Mouse (Mus musculus) cerebellum, postnatal 14 days (tissue): Measurements from ENCODE around the gene Spef2.
"Not testable (repeated sequence)": the region's sequence is repeated elsewhere in the genome, so short reads cannot be mapped to it uniquely, and the experiment has no call there.

Experiments used
- DNase-seq, 2 experiments: peaks; one replicate each; pipeline ENCODE4 v3.0.0; 2021; ENCODE audit warnings: mixed read lengths in 2 of 2

Spef2 gene

DNA sequence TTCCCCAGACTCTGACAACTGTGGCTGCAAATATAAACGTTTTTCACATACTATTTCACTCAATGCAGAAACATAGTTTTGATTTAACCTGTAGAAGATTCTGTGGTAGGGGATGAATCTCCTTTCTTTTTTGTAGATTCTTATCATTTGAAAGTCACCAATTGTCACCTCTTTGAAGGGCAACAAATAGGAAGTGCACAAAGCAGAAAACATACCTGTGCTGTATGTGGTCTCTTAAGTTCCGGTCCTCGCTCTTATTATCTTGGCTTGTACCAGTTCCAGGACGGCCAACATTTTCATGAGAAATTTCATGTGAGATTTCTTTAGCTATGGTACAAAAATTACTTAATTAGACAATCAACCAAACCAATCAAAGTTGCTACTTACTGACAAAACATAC lies 80.1 kb downstream of the Spef2 start:
- DNase-seq, result no peak

GRCm38 (mm10) chr15:9664948-9665347 lies 83.7 kb downstream of the Spef2 start:
- not testable (repeated sequence) for DNase-seq

DNA sequence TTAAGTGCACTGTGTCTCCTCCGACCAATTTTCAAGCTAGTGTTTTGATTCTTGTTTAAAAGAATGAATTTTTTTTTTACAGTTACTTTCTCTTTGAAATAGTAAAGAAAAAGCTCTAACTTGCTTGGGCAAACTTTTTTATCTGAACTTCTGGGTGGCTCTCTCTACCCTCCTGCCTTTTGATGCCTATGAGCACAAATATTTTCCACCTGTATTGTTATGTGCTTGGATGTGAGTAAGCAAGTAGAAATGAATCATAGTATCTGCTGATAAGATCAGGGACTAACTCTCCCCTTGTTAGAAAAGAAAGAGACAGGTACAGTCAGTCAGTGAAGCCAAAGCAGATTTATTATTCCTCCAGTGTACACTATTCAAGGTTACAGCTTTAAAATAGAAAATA lies 87.5 kb downstream of the Spef2 start:
- no peak for DNase-seq

GRCm38 (mm10) chr15:9634471-9634870 lies 114.2 kb downstream of the Spef2 start:
- DNase-seq, result no peak

GRCm38 (mm10) chr15:9631657-9632056 lies 117.0 kb downstream of the Spef2 start:
- no peak for DNase-seq

GRCm38 (mm10) chr15:9629660-9630059 lies 119.0 kb downstream of the Spef2 start:
- DNase-seq, result no peak

DNA sequence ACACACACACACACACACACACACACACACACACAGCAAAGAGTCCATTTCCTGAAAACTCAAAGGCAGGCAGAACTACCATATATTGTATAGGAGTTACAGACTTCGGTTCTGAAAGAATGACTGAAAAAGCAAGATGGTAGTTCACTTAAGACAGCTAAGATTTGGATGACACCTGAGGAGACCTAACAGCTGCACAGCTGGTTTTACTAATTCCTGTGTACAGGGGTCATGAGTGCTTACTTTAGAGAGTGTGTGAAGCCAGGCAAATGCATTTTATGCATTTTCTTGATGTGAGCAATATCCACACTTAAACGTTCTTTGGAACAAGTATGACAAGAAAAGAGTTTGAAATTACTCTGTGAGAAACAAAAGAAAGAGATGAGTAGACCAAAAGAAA lies 124.0 kb downstream of the Spef2 start:
- no peak for DNase-seq

- peak; percentile 10 to 30 for DNase-seq
Observed at GRCm38 (mm10) chr15:9608177-9608576, 140.5 kb downstream of the Spef2 start.

- DNase-seq, result no peak
Observed at GRCm38 (mm10) chr15:9600088-9600455, 148.6 kb downstream of the Spef2 start.

GRCm38 (mm10) chr15:9599382-9600087 lies 149.1 kb downstream of the Spef2 start:
- DNase-seq, result no peak

DNA sequence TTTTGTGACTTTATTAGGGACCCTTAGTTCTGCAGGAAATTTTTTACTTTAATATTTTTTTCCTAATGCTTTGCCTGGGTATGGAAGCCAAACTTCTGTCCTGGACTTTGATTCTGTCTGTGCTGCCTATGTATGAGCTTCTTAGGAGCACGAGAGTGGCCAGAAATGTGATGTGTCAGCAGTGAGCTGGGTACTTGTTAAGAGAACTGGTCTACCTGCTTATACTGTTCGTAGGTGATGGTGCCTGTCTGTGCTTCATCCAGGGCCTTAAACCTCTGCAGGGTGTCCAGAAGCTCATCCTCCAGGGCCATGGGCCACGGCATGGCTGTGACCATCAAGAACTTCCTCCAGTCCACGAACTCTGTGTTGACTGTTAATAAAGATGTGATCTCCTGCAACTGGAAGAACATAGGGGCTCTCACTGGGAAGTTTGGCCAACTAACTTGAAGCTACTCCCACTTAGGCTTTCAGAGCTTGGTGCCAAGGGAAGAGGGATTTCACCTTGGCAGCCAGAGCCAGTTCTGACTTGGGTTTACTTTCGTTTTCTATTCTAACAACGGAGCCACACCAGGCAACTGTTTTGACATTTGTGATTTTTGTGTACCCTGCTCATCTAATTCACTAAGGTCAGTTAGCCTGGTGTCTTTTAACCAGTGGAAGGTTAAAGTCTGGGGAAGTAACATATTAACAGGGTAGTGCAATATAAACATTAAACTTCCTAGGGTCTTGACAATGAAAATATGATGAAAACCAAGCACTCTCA lies 152.2 kb downstream of the Spef2 start:
- no peak for DNase-seq

GRCm38 (mm10) chr15:9589939-9590338 lies 158.7 kb downstream of the Spef2 start:
- no peak for DNase-seq

DNA sequence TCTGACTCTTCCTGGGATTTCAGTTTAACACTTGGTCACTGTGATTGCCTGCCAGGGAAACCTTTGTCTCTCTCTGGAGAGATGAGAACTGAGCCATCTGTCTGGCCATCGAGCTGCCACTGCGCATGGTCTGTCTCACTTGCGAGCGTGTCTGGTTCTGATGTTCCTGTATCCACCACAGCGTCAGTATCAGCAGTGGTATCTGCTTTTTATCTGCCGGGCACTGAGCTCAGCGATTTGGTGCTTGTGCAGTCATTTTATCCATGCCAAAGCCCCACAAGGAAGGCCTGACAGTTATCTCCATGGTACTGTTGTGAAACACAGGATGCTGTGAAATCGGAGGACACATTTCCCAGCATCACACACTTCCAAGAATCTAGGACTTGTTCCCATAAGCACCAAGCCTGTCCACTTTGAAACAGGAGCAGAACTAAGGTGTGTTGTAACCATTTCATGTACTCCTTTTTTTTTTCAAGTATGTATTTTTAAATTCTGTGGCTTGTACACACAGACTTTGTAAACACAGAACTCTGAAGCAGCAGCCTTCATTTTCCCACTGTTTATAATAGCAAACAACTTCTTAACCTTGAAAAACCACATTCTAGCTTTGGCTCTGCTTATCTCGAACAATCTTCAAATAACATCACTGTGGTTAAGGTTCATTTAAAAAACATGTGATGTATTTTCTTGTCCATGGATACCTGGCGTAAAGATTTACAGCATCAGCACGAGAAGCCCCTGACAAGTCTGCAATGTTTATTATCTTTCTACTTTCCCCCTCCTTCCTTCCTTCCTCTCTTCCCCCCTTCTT lies 168.0 kb downstream of the Spef2 start:
- DNase-seq, result peak; percentile 29 to 47

DNA sequence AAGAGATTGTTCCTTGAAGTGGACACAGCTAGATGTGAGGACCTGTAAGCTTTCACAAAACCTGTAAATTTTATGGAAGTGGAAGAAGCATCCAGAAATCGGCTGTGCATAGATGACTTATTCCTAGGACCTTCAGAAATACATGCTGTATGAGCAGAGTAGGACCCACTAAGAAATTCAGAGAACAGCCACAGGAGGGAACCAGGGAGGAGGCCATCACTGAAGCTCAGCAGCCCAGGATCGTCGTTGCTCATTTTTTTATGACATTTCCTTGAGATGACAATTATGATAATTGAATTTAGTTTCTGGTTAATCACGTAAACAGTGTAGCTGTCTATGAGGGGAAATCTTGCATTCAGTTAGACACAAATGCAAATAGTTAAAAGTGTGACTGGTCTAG lies 171.4 kb downstream of the Spef2 start:
- DNase-seq, result peak in 1 of 2 experiments; percentile 3

GRCm38 (mm10) chr15:9574796-9575195 lies 173.9 kb downstream of the Spef2 start:
- no peak for DNase-seq

DNA sequence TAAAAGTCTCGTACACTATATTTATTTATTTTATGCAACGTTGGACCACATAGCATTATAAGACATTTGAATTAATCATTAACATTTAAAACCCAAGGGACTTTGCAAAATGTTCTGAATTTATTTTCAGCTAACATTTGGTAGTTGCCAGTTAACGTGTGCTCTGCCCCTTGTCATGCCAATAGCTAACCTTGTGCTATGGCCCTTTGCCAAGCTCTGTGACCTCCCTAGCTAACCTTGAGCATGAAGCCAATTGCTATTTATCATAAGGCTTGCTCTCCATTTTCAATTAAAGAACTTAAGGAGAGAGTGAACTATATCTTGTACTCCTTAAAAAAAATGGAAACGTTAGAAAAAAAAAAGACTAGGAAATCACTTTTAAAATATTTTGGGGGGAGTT lies 175.3 kb downstream of the Spef2 start:
- peak in 1 of 2 experiments; percentile 8 for DNase-seq

DNA sequence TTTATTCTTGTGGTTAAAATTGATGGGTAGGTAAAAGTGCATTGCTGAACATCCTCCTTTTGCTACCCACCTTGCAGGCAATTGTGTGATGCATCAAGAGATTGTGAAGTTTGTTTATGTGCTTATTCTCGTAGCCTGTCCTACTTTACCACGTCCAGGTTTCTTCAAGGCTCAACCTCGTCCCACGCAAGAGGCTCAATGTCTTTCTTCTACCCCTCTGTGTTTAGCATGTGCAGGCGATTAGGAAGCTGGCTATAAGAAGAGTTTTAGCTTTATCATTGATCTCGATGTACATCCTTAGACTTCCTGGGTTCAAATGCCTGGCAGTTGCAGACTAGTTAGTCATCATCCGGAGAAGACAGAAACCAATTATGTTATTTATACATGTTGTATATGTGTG lies 176.0 kb downstream of the Spef2 start:
- no peak for DNase-seq

DNA sequence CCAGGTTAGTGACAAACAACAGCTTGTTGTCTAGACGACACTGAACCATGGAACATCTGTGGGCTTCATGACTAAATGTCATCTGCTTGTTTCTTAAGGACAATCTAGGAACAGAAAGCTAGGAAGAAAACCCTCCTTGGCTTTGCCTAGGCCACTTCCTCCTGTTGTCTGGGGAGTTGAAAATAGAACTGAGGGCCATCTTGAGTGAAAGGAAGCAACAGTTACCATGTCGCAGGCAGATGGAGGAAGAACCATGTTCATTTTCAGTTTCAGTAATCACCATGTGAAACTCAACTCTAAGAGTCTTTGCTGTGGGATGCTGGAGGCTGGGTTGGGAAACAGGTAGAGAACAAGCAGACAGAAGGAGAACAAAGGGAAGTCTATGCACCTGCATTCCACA lies 176.8 kb downstream of the Spef2 start:
- DNase-seq, result no peak

- no peak for DNase-seq
Observed at GRCm38 (mm10) chr15:9567316-9567715, 181.4 kb downstream of the Spef2 start.

DNA sequence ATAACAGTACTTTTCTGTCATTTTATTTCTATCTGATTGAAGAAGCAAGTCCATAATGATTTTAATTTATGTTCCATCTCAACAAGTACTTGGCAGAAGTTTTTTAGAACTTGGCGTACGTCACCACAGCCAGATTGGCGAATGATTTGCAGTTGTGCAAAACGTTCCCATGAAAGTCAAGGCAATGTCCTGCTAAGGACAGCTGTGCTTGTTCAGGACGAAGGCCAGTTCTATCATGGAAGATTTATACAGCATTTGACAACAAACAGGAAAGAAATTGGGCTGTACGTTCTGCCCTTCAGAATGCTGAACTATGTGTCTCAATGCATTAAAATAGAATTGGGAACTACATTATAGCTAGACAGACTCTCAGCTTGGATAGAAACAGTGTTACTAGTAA lies 183.3 kb downstream of the Spef2 start:
- DNase-seq, result no peak

DNA sequence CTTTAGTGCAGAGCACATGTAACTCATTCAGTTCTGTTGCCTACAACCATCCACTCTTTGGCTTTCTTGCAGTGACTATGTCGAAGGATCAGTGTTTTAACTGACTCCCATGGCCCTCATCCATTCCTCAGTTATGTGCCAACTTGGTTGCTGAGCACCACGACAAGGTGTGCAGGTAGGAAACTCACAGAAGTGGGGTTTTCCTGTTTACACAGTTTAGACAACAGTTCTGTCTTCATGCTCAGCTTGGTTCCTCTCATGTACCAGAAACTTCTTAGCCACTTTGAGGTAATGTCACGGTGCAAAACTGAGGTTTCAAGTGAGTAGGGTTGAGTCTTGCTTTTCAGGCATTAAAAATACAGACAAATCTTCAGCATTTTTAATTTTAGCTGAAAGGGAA lies 184.5 kb downstream of the Spef2 start:
- DNase-seq, result no peak

GRCm38 (mm10) chr15:9557264-9557663 lies 191.4 kb downstream of the Spef2 start:
- not testable (repeated sequence) for DNase-seq

DNA sequence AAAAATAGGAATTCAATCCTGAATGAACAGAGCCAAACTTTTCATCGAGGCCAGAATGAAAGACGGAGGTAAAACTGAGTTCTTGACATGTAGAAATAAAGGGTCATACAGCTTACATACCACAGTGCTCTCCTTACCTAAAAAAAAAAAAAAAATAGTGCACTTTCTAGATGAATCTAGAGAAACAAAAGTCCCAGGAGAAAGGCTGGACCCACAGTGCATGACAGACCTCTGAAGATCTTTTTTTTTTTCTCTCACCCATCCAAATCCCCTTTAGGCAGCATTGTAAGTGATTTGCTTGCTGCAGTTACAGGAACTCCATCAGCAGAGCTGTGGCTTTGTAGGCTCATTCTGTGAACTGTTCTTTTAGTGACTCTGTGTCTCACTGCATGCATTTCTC lies 199.7 kb downstream of the Spef2 start:
- no peak for DNase-seq

GRCm38 (mm10) chr15:9535200-9535599 lies 213.5 kb downstream of the Spef2 start:
- DNase-seq, result no peak
